Mouse (Mus musculus) layer of hippocampus, adult 6 months (tissue): ENCODE measurements around the gene AU022252. TPM values are rescaled to one million over a fixed set of nuclear protein-coding genes. Genes with fewer than 3 reads are reported as not detected.

Experiments used
- long read RNA-seq, 2 experiments: library from polyadenylated mRNA; unstranded; transcript quantifications; one replicate each; pipeline ENCODE4 v2.0.0; 2019 to 2020
- polyA plus RNA-seq: library from polyadenylated mRNA; unstranded; fragments of <200 nt; fragmentation: Nextera tagmentation; gene quantifications from 2 replicates; pipeline ENCODE4 v1.2.3, GENCODE M21; 2021

AU022252 gene
- 20.0 and 20.8 TPM in 2 replicates for polyA plus RNA-seq
- long read RNA-seq, experiment 1, full-length matches to known transcripts: 13 of 30 reads
- long read RNA-seq, experiment 1, partial matches to known transcripts: 8 of 30 reads
- long read RNA-seq, experiment 1, other reads (novel, unspliced or antisense): 9 of 30 reads
- long read RNA-seq, experiment 2, full-length matches to known transcripts: 46 of 101 reads
- long read RNA-seq, experiment 2, partial matches to known transcripts: 21 of 101 reads
- long read RNA-seq, experiment 2, other reads (novel, unspliced or antisense): 34 of 101 reads

DNA sequence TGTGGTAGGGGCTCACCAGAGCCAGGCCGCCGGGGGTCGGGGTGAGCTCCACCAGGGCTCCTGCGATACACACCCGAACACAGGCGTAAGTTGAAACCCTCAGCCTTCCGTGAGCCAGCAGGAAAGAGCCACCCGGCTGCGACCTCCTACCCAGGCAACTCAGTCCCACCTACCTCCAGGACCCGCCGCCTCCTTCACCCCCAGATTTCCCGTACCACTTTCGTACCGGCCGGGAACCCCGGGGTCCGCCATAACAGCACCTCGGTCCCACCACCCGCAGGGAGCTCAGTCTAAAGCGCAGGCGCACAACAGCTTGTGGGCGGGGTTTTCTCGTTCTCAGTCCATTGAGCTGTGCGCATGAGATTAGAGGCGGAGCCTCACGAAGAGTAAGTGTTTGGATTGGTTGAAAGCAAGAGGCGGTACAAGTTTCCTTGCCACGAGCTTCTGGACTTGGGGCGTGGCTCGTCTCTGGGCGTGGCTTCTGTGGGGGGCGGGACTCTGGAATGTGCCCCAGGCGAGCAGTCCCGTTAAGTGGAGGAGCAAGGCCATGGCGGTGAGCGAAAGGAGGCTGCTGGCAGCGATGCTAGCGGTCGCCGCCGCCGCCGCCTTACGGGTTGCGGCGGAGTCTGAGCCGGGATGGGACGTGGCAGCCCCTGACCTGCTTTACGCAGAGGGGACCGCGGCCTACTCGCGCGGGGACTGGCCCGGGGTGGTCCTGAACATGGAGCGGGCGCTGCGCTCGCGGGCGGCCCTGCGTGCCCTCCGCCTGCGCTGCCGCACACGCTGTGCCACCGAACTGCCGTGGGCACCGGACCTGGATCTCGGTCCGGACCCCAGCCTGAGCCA lies at the start of gene AU022252, which contains the start of gene P3h1:
TSS of gene AU022252 (minus strand) at position 303 of the 846 bp plus-strand sequence.
TSS of gene P3h1 (plus strand) at position 506 of the 846 bp plus-strand sequence.

DNA sequence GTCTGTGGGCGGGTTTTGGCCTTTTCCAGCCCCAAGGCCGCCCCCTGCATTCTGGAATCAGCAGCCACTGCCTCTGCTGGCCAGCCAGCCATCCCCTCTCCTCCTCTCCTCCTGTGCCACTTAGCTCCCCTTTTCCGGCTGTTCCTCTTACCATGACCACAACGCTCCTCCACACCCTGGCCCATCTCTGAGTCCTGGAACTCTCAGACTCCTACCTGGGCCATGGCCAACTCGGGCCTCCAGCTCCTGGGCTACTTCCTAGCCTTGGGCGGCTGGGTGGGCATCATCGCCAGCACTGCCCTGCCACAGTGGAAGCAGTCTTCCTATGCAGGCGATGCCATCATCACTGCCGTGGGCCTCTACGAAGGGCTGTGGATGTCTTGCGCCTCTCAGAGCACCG lies 22.8 kb upstream of the AU022252 start, which contains the start of gene Cldn19:
TSS of gene Cldn19 (plus strand) at position 64 of the 400 bp plus-strand sequence.

DNA sequence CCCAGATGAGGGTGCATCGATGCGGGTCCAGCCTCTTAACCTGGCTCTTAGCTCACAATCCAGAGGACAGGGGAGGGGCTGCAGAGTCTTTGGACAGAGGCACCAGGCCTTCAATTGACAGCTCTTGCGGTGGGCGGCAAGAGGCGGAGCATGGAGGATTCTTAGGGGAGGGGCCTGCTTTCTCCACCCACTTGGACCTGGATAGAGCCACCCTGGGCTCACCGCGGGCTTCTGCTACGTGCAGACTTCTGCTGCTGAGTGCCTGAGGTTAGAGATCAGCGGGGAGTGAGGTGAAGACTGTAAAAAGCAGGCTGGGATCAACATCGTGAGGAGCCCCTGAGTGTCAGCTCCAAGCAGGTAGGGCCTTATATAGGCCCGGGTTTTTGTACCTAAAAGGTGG lies 14.3 kb downstream of the AU022252 start, which contains the start of gene Tmem269:
TSS of gene Tmem269 (minus strand) at position 49 of the 400 bp plus-strand sequence.

DNA sequence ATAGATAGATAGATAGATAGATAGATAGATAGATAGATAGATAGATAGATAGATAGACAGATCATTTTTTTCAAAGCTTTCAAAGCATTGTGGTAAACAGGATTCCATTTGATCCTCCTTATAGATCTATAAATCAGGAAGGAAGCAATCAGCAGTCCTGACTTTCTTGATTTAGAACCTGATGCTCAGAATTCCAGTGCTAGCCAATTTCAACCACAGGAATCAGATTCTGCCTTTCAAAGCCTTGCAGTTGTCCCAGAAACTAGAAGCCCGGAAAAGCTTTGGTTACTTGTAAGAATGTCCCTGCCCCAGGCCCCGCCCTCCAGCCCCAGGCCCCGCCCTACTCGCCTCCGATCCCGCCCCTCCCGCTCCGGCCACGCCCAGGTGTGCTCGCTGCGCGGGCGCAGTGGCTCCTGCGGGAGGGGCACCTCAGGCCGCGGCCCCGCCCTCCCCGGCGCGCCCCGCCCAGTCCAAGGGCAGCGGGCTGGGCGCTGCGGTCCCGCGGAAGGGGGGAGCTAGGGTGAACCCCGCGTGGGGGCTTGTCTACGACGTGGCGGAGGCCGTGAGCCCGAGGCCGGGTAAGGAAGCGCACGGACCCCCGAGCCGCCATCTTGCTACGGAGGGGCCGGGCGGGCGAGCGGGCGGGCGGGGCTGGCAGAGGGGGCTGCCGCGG lies 37.5 kb downstream of the AU022252 start, which contains the start of gene Svbp:
TSS of gene Svbp (plus strand) at position 398 of the 673 bp plus-strand sequence.

DNA sequence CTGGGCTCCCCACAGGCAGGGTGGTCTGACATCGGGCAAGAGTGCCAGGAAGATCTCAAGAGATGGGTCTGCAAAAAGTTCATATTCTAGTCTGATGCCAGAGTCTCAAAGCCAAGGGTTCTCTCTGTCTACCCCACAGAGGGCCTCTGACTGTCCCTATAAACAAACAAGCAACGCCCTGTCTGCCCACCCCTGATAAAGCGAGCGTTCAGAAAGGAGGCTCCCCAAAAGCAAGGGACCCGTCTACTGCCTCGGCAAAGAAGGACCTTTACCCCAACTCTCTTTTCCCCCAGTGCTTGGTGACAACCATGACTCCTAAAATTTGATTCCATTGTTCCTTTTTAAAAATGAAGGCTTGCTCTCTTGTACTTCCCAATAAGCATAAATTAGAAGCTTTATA lies 42.6 kb downstream of the AU022252 start, which contains the start of gene Ermap:
TSS of gene Ermap (minus strand) at position 148 of the 400 bp plus-strand sequence.

DNA sequence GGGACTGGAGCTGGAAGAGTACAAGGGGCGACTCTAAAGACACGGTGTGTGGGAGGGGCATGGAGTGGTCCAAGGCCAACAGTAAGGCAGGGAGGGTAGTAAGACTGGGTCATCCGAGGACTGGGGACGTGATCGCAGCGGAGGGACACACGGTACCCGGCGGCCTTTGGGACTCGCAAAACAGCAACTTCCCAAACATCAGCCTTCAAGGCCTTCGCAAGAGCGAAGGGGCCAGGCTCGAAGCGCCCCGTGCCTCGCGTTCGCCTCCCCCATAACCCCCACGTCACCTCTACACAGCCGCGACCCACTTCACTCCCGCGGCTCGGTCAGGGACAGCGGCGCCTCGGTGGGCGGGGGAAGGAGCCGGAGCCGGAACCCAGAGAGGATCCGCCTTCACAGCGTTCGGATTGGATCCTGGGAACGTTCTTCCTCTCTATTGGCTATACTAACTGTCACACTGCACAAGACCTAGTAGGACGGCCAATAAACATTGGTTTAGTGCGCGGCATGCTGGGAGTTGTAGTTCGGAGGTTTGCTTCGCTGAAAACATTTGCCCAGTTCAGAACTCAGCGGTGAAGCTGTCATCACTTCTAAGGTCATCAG lies 58.6 kb downstream of the AU022252 start, which contains the start of gene Zfp691:
TSS of gene Zfp691 (minus strand) at position 345 of the 603 bp plus-strand sequence.

Other genes starting within 250 kb of the AU022252 start
- 18.5 and 19.3 TPM in 2 replicates for gene Slc2a1, start 124.0 kb downstream of the AU022252 start, polyA plus RNA-seq
- gene Zfp691, start 58.5 kb downstream of the AU022252 start, polyA plus RNA-seq: 11.2 and 12.6 TPM in 2 replicates
- 0.09 and 0.14 TPM in 2 replicates for gene Ermap, start 42.7 kb downstream of the AU022252 start, polyA plus RNA-seq
- gene Svbp, start 37.4 kb downstream of the AU022252 start, polyA plus RNA-seq: 79.2 and 79.8 TPM in 2 replicates
- gene Tmem269, start 14.5 kb downstream of the AU022252 start, polyA plus RNA-seq: 0.35 and 0.48 TPM in 2 replicates
- 2.9 and 4.8 TPM in 2 replicates for gene P3h1, start 203 bp upstream of the AU022252 start, polyA plus RNA-seq
- gene Cldn19, start 22.7 kb upstream of the AU022252 start, polyA plus RNA-seq: 1.0 and 1.2 TPM in 2 replicates
- gene Ybx1, start 61.9 kb upstream of the AU022252 start, polyA plus RNA-seq: 74.6 and 93.9 TPM in 2 replicates
- 30.2 and 32.6 TPM in 2 replicates for gene Ppih, start 87.8 kb upstream of the AU022252 start, polyA plus RNA-seq
- 12.6 and 14.4 TPM in 2 replicates for gene Ccdc30, start 182.8 kb upstream of the AU022252 start, polyA plus RNA-seq
- 15.0 and 19.0 TPM in 2 replicates for gene Ppcs, start 189.7 kb upstream of the AU022252 start, polyA plus RNA-seq
- gene Zmynd12, start 190.1 kb upstream of the AU022252 start, polyA plus RNA-seq: 0.40 and 0.59 TPM in 2 replicates